Mouse (Mus musculus) thymus, postnatal 25 days (tissue): ENCODE results near the gene Pin1rt1.
A peak's percentile ranks its signal among the peaks of the same experiment; 100 is the strongest.

Experiments
- DNase-seq: peaks from one replicate; pipeline ENCODE4 v3.0.0; 2022

Gene Pin1rt1

GRCm38 (mm10) chr2:104711585-104712485 is 4.3 kb downstream of the Pin1rt1 start, which contains the start of gene Tcp11l1:
Gene Tcp11l1, minus strand, starts transcription at chr2:104712169.
- peak; percentile 30 for DNase-seq

- DNase-seq, result no peak
These were observed 5.4 kb downstream of the Pin1rt1 start for GRCm38 (mm10) chr2:104710670-104711370.

GRCm38 (mm10) chr2:104709786-104710337 is 6.3 kb downstream of the Pin1rt1 start:
- no peak for DNase-seq

- no peak for DNase-seq
These were observed 11.8 kb downstream of the Pin1rt1 start for GRCm38 (mm10) chr2:104704355-104704754.

- DNase-seq, result no peak
These were observed 13.0 kb downstream of the Pin1rt1 start for GRCm38 (mm10) chr2:104703158-104703557.

- no peak for DNase-seq
These were observed 16.5 kb downstream of the Pin1rt1 start for GRCm38 (mm10) chr2:104699659-104700058.

GRCm38 (mm10) chr2:104692551-104692950 is 23.6 kb downstream of the Pin1rt1 start:
- DNase-seq, result no peak

GRCm38 (mm10) chr2:104690720-104691119 is 25.5 kb downstream of the Pin1rt1 start:
- no peak for DNase-seq

GRCm38 (mm10) chr2:104688724-104689123 is 27.5 kb downstream of the Pin1rt1 start:
- no peak for DNase-seq

- DNase-seq, result no peak
These were observed 27.9 kb downstream of the Pin1rt1 start for GRCm38 (mm10) chr2:104688321-104688720.

- no peak for DNase-seq
These were observed 28.9 kb downstream of the Pin1rt1 start for GRCm38 (mm10) chr2:104687261-104687660.

GRCm38 (mm10) chr2:104685418-104685817 is 30.8 kb downstream of the Pin1rt1 start:
- DNase-seq, result peak; percentile 75

GRCm38 (mm10) chr2:104684771-104685170 is 31.4 kb downstream of the Pin1rt1 start:
- DNase-seq, result no peak

GRCm38 (mm10) chr2:104677326-104677725 is 38.9 kb downstream of the Pin1rt1 start:
- no peak for DNase-seq

- no peak for DNase-seq
These were observed 44.5 kb downstream of the Pin1rt1 start for GRCm38 (mm10) chr2:104671724-104672123.

GRCm38 (mm10) chr2:104669122-104669804 is 46.9 kb downstream of the Pin1rt1 start:
- DNase-seq, result peak; percentile 27
